Mouse (Mus musculus) heart, postnatal 0 days (tissue): ENCODE data around the gene Hes5. TPM values are rescaled to one million over a fixed set of nuclear protein-coding genes. Genes with fewer than 3 reads are reported as not detected.

Source experiments
- ATAC-seq: fragments of 200-750 bp; cut with Nextera tagmentation; 2 replicates; pipeline ENCODE4 v1.8.0; 2017; ENCODE audit warnings: low read depth, moderate number of reproducible peaks, moderate library complexity; ENCODE audit not compliant: insufficient read depth
- DNase-seq: peaks from one replicate; pipeline ENCODE4 v3.0.0-alpha.2; 2016; ENCODE audit warnings: low spot score
- H3K27ac ChIP-seq: fragments of 300-500 bp; sonication (generic); 2 replicates; pipeline ENCODE4 v1.5.1; 2014; ENCODE audit warnings: low read depth, mild to moderate bottlenecking
- H3K27me3 ChIP-seq: fragments of 300-500 bp; sonication (generic); 2 replicates; pipeline ENCODE4 v1.6.1; 2014; ENCODE audit warnings: low read length, mixed read lengths; ENCODE audit not compliant: control insufficient read depth, insufficient read depth
- H3K36me3 ChIP-seq: fragments of 300-500 bp; sonication (generic); replicated peaks from 2 replicates; pipeline ENCODE4 v1.6.1; 2014; ENCODE audit warnings: low read length, mixed read lengths; ENCODE audit not compliant: control insufficient read depth, insufficient read depth
- H3K4me1 ChIP-seq: fragments of 300-500 bp; sonication (generic); 2 replicates; pipeline ENCODE4 v1.6.1; 2014; ENCODE audit warnings: antibody characterized with exemption; ENCODE audit not compliant: control insufficient read depth, insufficient read depth
- H3K4me2 ChIP-seq: fragments of 300-500 bp; sonication (generic); 2 replicates; pipeline ENCODE4 v1.6.1; 2014; ENCODE audit warnings: low read depth, mild to moderate bottlenecking, low read length, moderate library complexity
- H3K4me3 ChIP-seq: fragments of 300-500 bp; sonication (generic); 2 replicates; pipeline ENCODE4 v1.5.1; 2014; ENCODE audit warnings: low read depth, low read length
- H3K9ac ChIP-seq: fragments of 300-500 bp; sonication (generic); replicated peaks from 2 replicates; pipeline ENCODE4 v1.6.1; 2014; ENCODE audit warnings: low read depth, low read length, mixed read lengths
- H3K9me3 ChIP-seq: fragments of 300-500 bp; sonication (generic); replicated peaks from 2 replicates; pipeline ENCODE4 v1.6.1; 2016; ENCODE audit warnings: low read length; ENCODE audit not compliant: control insufficient read depth
- CTCF ChIP-seq: IDR thresholded peaks from 2 replicates; pipeline ENCODE4 v1.5.1; 2016; ENCODE audit warnings: antibody characterized with exemption, control low read depth, low read depth
- EP300 ChIP-seq: IDR thresholded peaks from 2 replicates; pipeline ENCODE4 v1.6.1; 2016; ENCODE audit warnings: antibody characterized with exemption, low read depth
- WGBS: fragments of 180-500 bp; shearing (Covaris S2); extraction: QIAGEN DNeasy Blood & Tissue Kit; methylation state at CpG from one replicate; pipeline ENCODE4 v1.1.7; 2014; 5-methylcytosine and 5-hydroxymethylcytosine counted together
- polyA plus RNA-seq: library from polyadenylated mRNA; unstranded; fragments of >200 nt; fragmentation: Nextera tagmentation; extraction: Ambion mirVana; gene quantifications from 2 replicates; pipeline ENCODE4 v1.2.1, GENCODE M21; 2015
- total RNA-seq: library from RNA; depleted of rRNA; stranded (reverse); fragments of >200 nt; gene quantifications from 2 replicates; pipeline ENCODE4 v1.2.3, GENCODE M21; 2014; ENCODE audit warnings: low replicate concordance

Gene Hes5
- total and polyA plus RNA-seq, 2 experiments from 2014 or later, result not detected

GRCm38 (mm10) chr4:154916662-154917061 is 44.1 kb upstream of the Hes5 start:
- ATAC-seq (no peak), DNase-seq (no peak)
- Histone ChIP-seq H3K4me2 (no peak overlapping the region), H3K9ac (no peak overlapping the region), H3K36me3 (no peaks in the 10 kb centered on the region), H3K4me3 (no peak overlapping the region), H3K4me1 (no peaks in the 10 kb centered on the region), H3K27me3 (no peaks in the 10 kb centered on the region), H3K27ac (no peak overlapping the region), H3K9me3 (0 out of 2 replicates have a peak, but pooled peaks cover 4% of the 10 kb centered on the region)
- 68% methylated on average over 4 of the region's 4 CpGs for WGBS
- TF ChIP-seq CTCF (no peak), EP300 (no peak)

DNA sequence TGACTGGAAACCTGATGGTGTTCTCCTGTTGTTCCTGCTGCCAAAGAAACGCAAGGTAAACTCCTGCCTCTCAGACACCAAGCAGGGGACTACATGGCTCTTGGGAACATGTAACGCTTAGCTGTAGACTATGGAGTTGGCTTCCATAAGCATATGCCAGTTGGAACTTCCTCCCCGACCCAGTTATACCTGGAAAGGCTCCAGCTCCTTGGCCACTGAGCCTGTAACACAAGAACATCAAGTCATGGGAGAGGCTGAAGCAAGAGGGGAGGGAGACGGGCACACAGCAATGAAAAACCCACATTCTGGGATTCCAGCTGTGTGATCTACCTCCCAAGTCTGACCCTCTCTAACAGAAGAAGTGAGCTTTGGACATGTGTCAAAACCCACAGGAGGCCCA is 38.4 kb upstream of the Hes5 start:
- DNase-seq (no peak), ATAC-seq (no peak)
- Histone ChIP-seq H3K9ac (no peak overlapping the region), H3K4me1 (no peaks in the 10 kb centered on the region), H3K9me3 (0 out of 2 replicates have a peak, but pooled peaks cover 2% of the 10 kb centered on the region), H3K27me3 (no peaks in the 10 kb centered on the region), H3K36me3 (no peaks in the 10 kb centered on the region), H3K27ac (no peak overlapping the region), H3K4me3 (no peak overlapping the region), H3K4me2 (no peak overlapping the region)
- TF ChIP-seq EP300 (no peak), CTCF (no peak)
- 72% methylated on average over 4 of the region's 4 CpGs for WGBS

DNA sequence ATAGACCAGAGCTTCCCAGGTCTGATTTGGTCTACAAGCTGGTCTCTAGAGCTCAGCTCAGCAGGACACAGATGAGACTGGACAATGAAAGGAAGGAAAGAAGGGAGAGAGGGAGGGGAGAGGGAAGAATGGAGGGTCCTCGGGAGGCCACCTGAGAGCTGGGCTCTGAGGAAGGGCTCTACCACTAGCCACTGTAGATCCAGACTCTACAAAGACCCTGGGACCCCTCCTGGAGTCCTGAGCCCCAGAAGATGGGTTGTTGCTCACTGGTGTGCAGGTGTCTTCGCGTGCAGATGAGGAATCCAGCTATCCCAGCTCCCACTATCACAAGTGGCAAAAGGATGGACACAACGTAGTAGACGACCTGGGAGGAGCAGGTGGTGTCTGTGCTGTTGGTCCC is 37.8 kb upstream of the Hes5 start:
- 76% methylated on average over 5 of the region's 5 CpGs for WGBS
- DNase-seq, result no peak
- Histone ChIP-seq H3K4me1 (no peaks in the 10 kb centered on the region), H3K36me3 (no peaks in the 10 kb centered on the region), H3K27me3 (no peaks in the 10 kb centered on the region), H3K9ac (no peak overlapping the region), H3K9me3 (no peaks in the 10 kb centered on the region), H3K4me2 (no peak overlapping the region), H3K4me3 (no peak overlapping the region), H3K27ac (no peak overlapping the region)
- TF ChIP-seq CTCF, result no peak
- no peak for TF ChIP-seq EP300
- no peak for ATAC-seq

DNA sequence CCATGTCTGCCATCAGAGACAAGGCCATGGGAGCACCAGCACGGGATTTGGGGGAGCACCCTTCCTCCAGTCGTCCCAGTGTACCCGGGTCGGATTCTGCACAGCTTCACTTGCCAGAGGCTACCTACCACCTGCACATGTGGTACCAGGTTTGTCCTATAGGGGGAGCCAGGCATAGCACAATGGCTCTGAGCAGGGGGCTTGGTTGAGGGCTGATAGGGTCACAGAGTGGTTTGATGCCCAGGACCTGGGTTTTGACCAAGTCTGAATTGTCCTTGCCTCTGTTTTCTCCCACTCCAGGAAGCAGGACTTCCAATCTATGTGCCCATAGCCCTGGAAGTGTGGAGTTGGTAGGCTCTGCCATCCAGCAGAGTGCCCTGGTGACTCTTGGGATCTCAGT is 35.3 kb upstream of the Hes5 start:
- DNase-seq (no peak), ATAC-seq (no peak)
- no peaks in the 10 kb centered on the region for H3K27me3 ChIP-seq
- H3K4me2 ChIP-seq, result no peak overlapping the region
- H3K4me1 ChIP-seq, result peaks cover 7% of the 10 kb centered on the region
- H3K4me3 ChIP-seq, result no peak overlapping the region
- no peak overlapping the region for H3K27ac ChIP-seq
- H3K36me3 ChIP-seq, result no peaks in the 10 kb centered on the region
- H3K9me3 ChIP-seq, result no peaks in the 10 kb centered on the region
- 59% methylated on average over 4 of the region's 4 CpGs for WGBS
- TF ChIP-seq EP300 (no peak), CTCF (0 out of 2 replicates have a peak, but pooled peaks have one; percentile 21)
- H3K9ac ChIP-seq, result no peak overlapping the region

GRCm38 (mm10) chr4:154926969-154927898 is 33.5 kb upstream of the Hes5 start:
- Histone ChIP-seq H3K4me1 (peaks cover 7% of the 10 kb centered on the region), H3K4me2 (peak overlapping the region; percentile 52), H3K9ac (peak overlapping the region; percentile 33), H3K36me3 (no peaks in the 10 kb centered on the region), H3K9me3 (no peaks in the 10 kb centered on the region), H3K27me3 (no peaks in the 10 kb centered on the region), H3K4me3 (peak overlapping the region; percentile 28), H3K27ac (peak overlapping the region; percentile 56)
- ATAC-seq (no peak), DNase-seq (no peak)
- no peak for TF ChIP-seq CTCF
- TF ChIP-seq EP300, result no peak
- WGBS, result 57% methylated on average over 9 of the region's 9 CpGs
